Mouse (Mus musculus) lung, postnatal 0 days (tissue): ENCODE measurements at regions not wholly inside any gene's neighbourhood (a gene's known extent, or its start where the extent isn't known, plus 50 kb on each side); places are given as distances from the start of the nearest gene placed in this dataset.
"Not testable (repeated sequence)": the region's sequence is repeated elsewhere in the genome, so short reads cannot be mapped to it uniquely, and the experiment has no call there.

ENCODE experiments used
- ATAC-seq: fragments of 200-750 bp; cut with Nextera tagmentation; 2 replicates; pipeline ENCODE4 v1.8.0; 2017; ENCODE audit warnings: moderate library complexity
- DNase-seq: peaks from one replicate; pipeline ENCODE4 v3.0.0-alpha.2; 2016; ENCODE audit warnings: low spot score
- H3K27ac ChIP-seq: fragments of 300-500 bp; sonication (generic); 2 replicates; pipeline ENCODE4 v1.5.1; 2014; ENCODE audit warnings: antibody characterized with exemption, mild to moderate bottlenecking, low read length, mixed read lengths
- H3K27me3 ChIP-seq: fragments of 300-500 bp; sonication (generic); replicated peaks from 2 replicates; pipeline ENCODE4 v1.6.1; 2014; ENCODE audit warnings: low read length, mixed read lengths; ENCODE audit not compliant: insufficient read depth
- H3K36me3 ChIP-seq: fragments of 300-500 bp; sonication (generic); 2 replicates; pipeline ENCODE4 v1.6.1; 2014; ENCODE audit warnings: low read length, mixed read lengths; ENCODE audit not compliant: insufficient read depth
- H3K4me1 ChIP-seq: fragments of 300-500 bp; sonication (generic); 2 replicates; pipeline ENCODE4 v1.6.1; 2014; ENCODE audit warnings: antibody characterized with exemption, low read depth, low read length, mixed read lengths; ENCODE audit not compliant: insufficient read depth
- H3K4me2 ChIP-seq: fragments of 300-500 bp; sonication (generic); replicated peaks from 2 replicates; pipeline ENCODE4 v1.6.1; 2014; ENCODE audit warnings: low read depth, mild to moderate bottlenecking, low read length, moderate library complexity, mixed read lengths
- H3K4me3 ChIP-seq: fragments of 300-500 bp; sonication (generic); 2 replicates; pipeline ENCODE4 v1.5.1; 2014; ENCODE audit warnings: low read depth, low read length
- H3K9ac ChIP-seq: fragments of 300-500 bp; sonication (generic); replicated peaks from 2 replicates; pipeline ENCODE4 v1.6.1; 2014; ENCODE audit warnings: low read depth, mild to moderate bottlenecking
- H3K9me3 ChIP-seq: fragments of 300-500 bp; sonication (generic); 2 replicates; pipeline ENCODE4 v1.6.1; 2016; ENCODE audit warnings: low read length, mixed read lengths
- CTCF ChIP-seq: IDR thresholded peaks from 2 replicates; pipeline ENCODE4 v1.5.1; 2016; ENCODE audit warnings: antibody characterized with exemption, mild to moderate bottlenecking
- EP300 ChIP-seq: IDR thresholded peaks from 2 replicates; pipeline ENCODE4 v1.6.1; 2016; ENCODE audit warnings: antibody characterized with exemption, mild to moderate bottlenecking, control low read depth
- WGBS: fragments of 180-500 bp; shearing (Covaris S2); extraction: QIAGEN DNeasy Blood & Tissue Kit; methylation state at CpG from one replicate; pipeline ENCODE4 v1.1.7; 2014; 5-methylcytosine and 5-hydroxymethylcytosine counted together

DNA sequence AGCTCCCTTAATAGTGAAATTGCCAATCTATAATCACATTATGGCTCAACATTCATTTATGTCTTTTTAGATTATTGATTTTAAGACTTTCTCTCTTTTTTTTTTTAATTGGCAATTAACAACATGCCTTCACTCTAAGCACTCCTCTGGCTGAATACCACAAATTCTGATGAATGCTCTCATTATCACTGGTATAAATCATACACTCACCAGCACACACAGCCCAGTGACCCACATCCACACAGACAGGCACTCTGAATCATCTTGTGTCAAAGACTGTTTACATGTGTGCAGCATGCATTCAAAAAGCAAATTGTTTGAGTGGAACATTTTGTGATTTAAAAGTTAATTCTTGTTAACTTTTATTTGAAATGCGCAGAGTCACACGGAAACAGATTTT lies 649.2 kb downstream of the Lrriq3 start:
- DNase-seq (no peak), ATAC-seq (no peak)
- H3K9me3 ChIP-seq, result no peaks in the 10 kb centered on the region
- no peak overlapping the region for H3K9ac ChIP-seq
- no peak overlapping the region for H3K4me3 ChIP-seq
- no peaks in the 10 kb centered on the region for H3K27me3 ChIP-seq
- H3K4me1 ChIP-seq, result no peaks in the 10 kb centered on the region
- 91% methylated on average over 2 of the region's 2 CpGs for WGBS
- H3K27ac ChIP-seq, result no peak overlapping the region
- no peak overlapping the region for H3K4me2 ChIP-seq
- H3K36me3 ChIP-seq, result no peaks in the 10 kb centered on the region
- TF ChIP-seq EP300, result no peak

DNA sequence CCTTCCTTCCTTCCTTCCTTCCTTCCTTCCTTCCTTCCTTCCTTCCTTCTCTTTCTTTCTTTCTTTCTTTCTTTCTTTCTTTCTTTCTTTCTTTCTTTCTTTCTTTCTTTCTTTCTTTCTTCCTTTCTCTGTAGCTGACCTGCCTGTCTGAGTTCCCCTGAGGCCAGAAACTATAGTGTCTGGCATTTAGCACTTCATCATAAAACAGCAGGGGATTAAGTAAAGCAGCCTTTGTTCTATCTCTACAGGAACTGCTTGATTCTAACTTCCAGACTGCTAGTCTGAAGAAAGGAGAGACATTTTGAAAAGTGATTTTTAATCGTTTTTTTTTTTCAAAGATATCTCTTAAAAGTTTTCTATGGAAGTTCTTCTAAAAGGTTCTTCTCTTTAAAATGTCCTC lies 653.4 kb downstream of the Lrriq3 start:
- H3K27ac ChIP-seq, H3K4me2 ChIP-seq, H3K27me3 ChIP-seq, H3K4me3 ChIP-seq, H3K9ac ChIP-seq, H3K36me3 ChIP-seq, H3K4me1 ChIP-seq, ATAC-seq, H3K9me3 ChIP-seq, DNase-seq: not testable (repeated sequence)
- 18% methylated on average over 1 of the region's 1 CpGs for WGBS

DNA sequence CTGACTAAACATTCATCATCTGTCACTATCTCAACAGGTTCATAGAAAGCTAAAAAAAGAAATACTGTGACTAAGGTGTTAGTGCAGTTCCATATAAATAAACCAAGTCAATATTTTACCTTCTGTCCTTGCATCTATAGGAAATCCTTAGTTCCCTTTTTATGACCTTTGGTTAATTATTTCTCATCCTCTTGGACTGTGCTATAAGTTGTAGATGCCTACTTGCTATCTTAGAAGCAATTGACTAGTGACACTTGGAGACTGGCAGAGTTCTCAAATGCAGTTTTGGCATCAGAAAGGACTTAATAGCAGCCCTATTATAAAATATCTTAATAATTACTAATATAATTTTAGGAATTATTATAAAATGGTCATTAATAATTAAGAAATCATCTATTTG lies 654.3 kb downstream of the Lrriq3 start:
- H3K4me2 ChIP-seq, result no peak overlapping the region
- no peak overlapping the region for H3K9ac ChIP-seq
- no peaks in the 10 kb centered on the region for H3K27me3 ChIP-seq
- H3K9me3 ChIP-seq, result no peaks in the 10 kb centered on the region
- H3K4me3 ChIP-seq, result no peak overlapping the region
- no peaks in the 10 kb centered on the region for H3K4me1 ChIP-seq
- DNase-seq, result no peak
- TF ChIP-seq CTCF (no peak), EP300 (no peak)
- H3K27ac ChIP-seq, result no peak overlapping the region
- ATAC-seq, result no peak
- no peaks in the 10 kb centered on the region for H3K36me3 ChIP-seq

DNA sequence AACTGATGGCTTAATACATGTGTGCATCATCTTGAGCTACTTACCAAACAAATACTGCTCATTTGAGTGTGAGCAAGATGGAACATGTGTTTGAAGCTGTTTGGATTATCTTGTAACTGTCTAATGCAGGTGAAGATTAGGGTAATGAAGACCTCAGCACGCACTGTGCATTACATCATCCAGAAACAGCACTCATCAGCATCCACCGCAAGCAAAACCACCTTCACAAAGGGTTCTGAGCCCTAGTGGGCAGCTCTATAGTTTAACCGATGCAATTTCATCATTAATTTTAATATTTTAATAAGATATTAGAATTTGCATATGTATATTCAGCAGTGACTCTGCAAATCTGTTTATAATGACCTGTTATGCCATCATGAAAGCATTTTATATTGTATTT lies 664.1 kb downstream of the Lrriq3 start:
- TF ChIP-seq CTCF, result no peak
- 90% methylated on average over 3 of the region's 3 CpGs for WGBS
- no peak overlapping the region for H3K4me3 ChIP-seq

DNA sequence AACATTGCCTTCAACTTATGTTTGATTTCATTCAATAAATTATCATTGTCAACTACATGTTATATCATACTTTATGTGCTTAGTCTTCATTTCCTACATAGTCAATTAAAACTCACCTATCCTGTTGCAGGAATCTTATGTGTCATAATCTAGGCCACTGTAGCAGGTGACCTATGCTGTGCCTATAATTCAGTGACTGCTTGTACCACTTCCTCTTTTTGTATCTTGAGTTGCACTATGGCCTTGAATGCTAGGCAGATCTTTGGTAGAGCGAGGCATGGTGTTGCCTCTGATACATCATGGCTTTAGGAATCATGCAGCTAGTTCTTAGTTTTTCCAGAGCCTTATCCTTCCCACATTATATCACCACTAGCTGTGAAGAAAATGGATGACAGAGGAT lies 682.8 kb downstream of the Lrriq3 start:
- H3K27me3 ChIP-seq, result no peaks in the 10 kb centered on the region
- H3K4me1 ChIP-seq, result no peaks in the 10 kb centered on the region
- no peak overlapping the region for H3K27ac ChIP-seq
- TF ChIP-seq EP300 (no peak), CTCF (no peak)
- 80% methylated on average over 1 of the region's 1 CpGs for WGBS
- ATAC-seq, result no peak
- H3K9me3 ChIP-seq, result no peaks in the 10 kb centered on the region
- no peak overlapping the region for H3K4me3 ChIP-seq
- H3K36me3 ChIP-seq, result no peaks in the 10 kb centered on the region
- H3K9ac ChIP-seq, result no peak overlapping the region
- DNase-seq, result no peak
- no peak overlapping the region for H3K4me2 ChIP-seq

More for the DNA sequence above, 664.1 kb downstream of the Lrriq3 start:
- Histone ChIP-seq H3K9me3 (no peaks in the 10 kb centered on the region), H3K9ac (no peak overlapping the region), H3K4me1 (no peaks in the 10 kb centered on the region), H3K27me3 (no peaks in the 10 kb centered on the region), H3K36me3 (no peaks in the 10 kb centered on the region), H3K27ac (no peak overlapping the region), H3K4me2 (no peak overlapping the region)
- DNase-seq, result no peak
- no peak for ATAC-seq

DNA sequence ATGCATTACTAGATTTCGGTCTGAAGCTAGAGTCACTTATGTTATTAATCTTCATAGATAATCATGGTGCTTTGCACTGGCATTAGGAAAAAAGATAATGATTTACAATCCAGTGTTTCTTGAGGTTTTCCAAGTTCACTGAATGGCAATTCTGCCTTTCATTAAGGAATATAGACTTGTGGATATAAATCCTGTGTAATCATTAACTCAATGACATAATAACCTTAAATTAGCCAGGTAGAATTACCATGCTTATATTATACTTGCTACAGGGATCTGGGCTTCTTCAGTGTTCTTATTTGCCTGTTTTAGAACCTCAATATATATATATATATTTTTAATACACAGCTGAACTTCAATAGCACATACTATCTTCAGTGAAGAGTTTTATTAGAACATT lies 683.8 kb downstream of the Lrriq3 start:
- H3K36me3 ChIP-seq, result no peaks in the 10 kb centered on the region

DNA sequence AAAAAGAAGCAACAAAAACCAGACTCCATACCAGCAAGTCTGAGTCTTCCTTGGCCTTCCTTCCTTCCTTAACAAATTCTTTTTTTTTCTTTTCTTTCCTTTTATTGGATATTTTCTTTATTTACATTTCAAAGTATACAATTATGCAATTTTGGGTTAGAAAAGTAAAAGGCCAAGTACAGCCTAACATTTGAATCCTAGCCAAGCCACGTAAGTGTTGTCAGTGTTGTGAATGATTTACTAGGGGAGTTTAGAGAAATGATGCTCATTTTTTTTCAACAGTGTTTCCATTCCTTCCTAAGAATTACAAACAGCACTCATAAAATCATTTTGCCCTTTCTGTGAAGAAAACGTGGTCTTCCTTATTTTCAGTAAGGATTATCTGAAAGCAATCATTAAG lies 722.5 kb downstream of the Lrriq3 start:
- Histone ChIP-seq H3K4me3 (no peak overlapping the region), H3K4me1 (no peaks in the 10 kb centered on the region), H3K27ac (no peak overlapping the region), H3K36me3 (no peaks in the 10 kb centered on the region), H3K9ac (no peak overlapping the region), H3K9me3 (no peaks in the 10 kb centered on the region), H3K4me2 (no peak overlapping the region), H3K27me3 (no peaks in the 10 kb centered on the region)
- 29% methylated on average over 2 of the region's 2 CpGs for WGBS
- no peak for TF ChIP-seq CTCF
- DNase-seq (no peak), ATAC-seq (no peak)

More for the DNA sequence above, 683.8 kb downstream of the Lrriq3 start:
- no peaks in the 10 kb centered on the region for H3K4me1 ChIP-seq
- no peaks in the 10 kb centered on the region for H3K27me3 ChIP-seq
- H3K4me3 ChIP-seq, result no peak overlapping the region
- DNase-seq, result no peak
- TF ChIP-seq CTCF (no peak), EP300 (no peak)
- no peak overlapping the region for H3K4me2 ChIP-seq
- ATAC-seq, result no peak
- H3K27ac ChIP-seq, result no peak overlapping the region
- no peak overlapping the region for H3K9ac ChIP-seq
- WGBS, result 73% methylated on average over 1 of the region's 1 CpGs
- no peaks in the 10 kb centered on the region for H3K9me3 ChIP-seq
